Mouse (Mus musculus) left cerebral cortex, postnatal 25 days (tissue): Measurements from ENCODE around the gene Adi1. TPM values are rescaled to one million over a fixed set of nuclear protein-coding genes. Genes with fewer than 3 reads are reported as not detected.

Experiments
- DNase-seq, 2 experiments: peaks; one replicate each; pipeline ENCODE4 v3.0.0; 2022; ENCODE audit warnings: low spot score in 2 of 2, mixed read lengths in 1 of 2
- intact Hi-C: fragments of 180-260 bp; cut with DNase I; formaldehyde crosslinking; loops from one replicate; pipeline ENCODE4 v1.15.1; 2025
- total RNA-seq, 2 experiments: library from RNA; stranded (reverse); gene quantifications; 2 replicates each; pipeline ENCODE4 v1.2.3; 2021

Gene Adi1
- total RNA-seq, 2 experiments from 2014 or later: 26.5 to 29.7 TPM

- DNase-seq: no peak
- intact Hi-C loops: no loop called here
Measured at GRCm38 (mm10) chr12:28688996-28689395, 14.0 kb downstream of the Adi1 start.

- DNase-seq: no peak
- intact Hi-C loops: no loop called here
Measured at GRCm38 (mm10) chr12:28690730-28691129, 15.7 kb downstream of the Adi1 start.

- no peak for DNase-seq
Measured at GRCm38 (mm10) chr12:28693738-28694137, 18.7 kb downstream of the Adi1 start.

GRCm38 (mm10) chr12:28694231-28694630 is 19.2 kb downstream of the Adi1 start:
- intact Hi-C loops: no loop called here

More at GRCm38 (mm10) chr12:28693738-28694137, 18.7 kb downstream of the Adi1 start:
- intact Hi-C loops: no loop called here

GRCm38 (mm10) chr12:28694776-28695175 is 19.7 kb downstream of the Adi1 start:
- intact Hi-C loops: no loop called here
- no peak for DNase-seq

More at GRCm38 (mm10) chr12:28694231-28694630, 19.2 kb downstream of the Adi1 start:
- no peak for DNase-seq

- intact Hi-C loops: loop anchor here (2.0 kb wide), 1 partner anchor 133 kb away; no protein-coding TSS in a partner anchor
- peak in 1 of 2 experiments; percentile 56 for DNase-seq
Measured at GRCm38 (mm10) chr12:28697821-28698595, 23.0 kb downstream of the Adi1 start.

GRCm38 (mm10) chr12:28699086-28699485 is 24.1 kb downstream of the Adi1 start:
- DNase-seq: no peak
- intact Hi-C loops: loop anchor here (2.0 kb wide), 1 partner anchor 132 kb away; no protein-coding TSS in a partner anchor

- intact Hi-C loops: loop anchor here (1.0 to 5.0 kb wide), 6 partner anchors 53 to 442 kb away; partner anchors contain the start of genes Eipr1 and Trappc12
- peak; percentile 88 to 89 for DNase-seq
Measured at GRCm38 (mm10) chr12:28699656-28700055, 24.6 kb downstream of the Adi1 start.

- intact Hi-C loops: loop anchor here (1.0 to 5.0 kb wide), 5 partner anchors 52 to 441 kb away; partner anchors contain the start of genes Eipr1 and Trappc12
- peak; percentile 40 to 50 for DNase-seq
Measured at GRCm38 (mm10) chr12:28700101-28700511, 25.1 kb downstream of the Adi1 start.

- DNase-seq: peak; percentile 59 to 74
- intact Hi-C loops: loop anchor here (1.0 to 5.0 kb wide), 5 partner anchors 52 to 441 kb away; partner anchors contain the start of genes Eipr1 and Trappc12
Measured at GRCm38 (mm10) chr12:28700561-28701025, 25.6 kb downstream of the Adi1 start.

- intact Hi-C loops: loop anchor here (2.0 to 5.0 kb wide), 4 partner anchors 51 to 271 kb away; partner anchors contain the start of genes Eipr1 and Trappc12
- DNase-seq: peak; percentile 57 to 61
Measured at GRCm38 (mm10) chr12:28701302-28701701, 26.3 kb downstream of the Adi1 start.

GRCm38 (mm10) chr12:28704381-28704780 is 29.4 kb downstream of the Adi1 start:
- DNase-seq: no peak
- intact Hi-C loops: loop anchor here (5.0 kb wide), 3 partner anchors 48 to 268 kb away; partner anchors contain the start of genes Eipr1 and Trappc12

- intact Hi-C loops: no loop called here
- no peak for DNase-seq
Measured at GRCm38 (mm10) chr12:28705204-28705603, 30.2 kb downstream of the Adi1 start.

GRCm38 (mm10) chr12:28708154-28708553 is 33.1 kb downstream of the Adi1 start:
- no peak for DNase-seq
- intact Hi-C loops: no loop called here

GRCm38 (mm10) chr12:28710566-28711185 is 35.6 kb downstream of the Adi1 start:
- intact Hi-C loops: loop anchor here (5.0 kb wide), 2 partner anchors 72 to 167 kb away; no protein-coding TSS in a partner anchor
- DNase-seq: peak; percentile 81 to 98

- intact Hi-C loops: loop anchor here (5.0 kb wide), 2 partner anchors 67 to 162 kb away; no protein-coding TSS in a partner anchor
- peak; percentile 43 to 84 for DNase-seq
Measured at GRCm38 (mm10) chr12:28714822-28715632, 40.0 kb downstream of the Adi1 start.

- no peak for DNase-seq
- intact Hi-C loops: no loop called here
Measured at GRCm38 (mm10) chr12:28717066-28717465, 42.0 kb downstream of the Adi1 start.

- intact Hi-C loops: no loop called here
- no peak for DNase-seq
Measured at GRCm38 (mm10) chr12:28718106-28718505, 43.1 kb downstream of the Adi1 start.

- intact Hi-C loops: no loop called here
- DNase-seq: no peak
Measured at GRCm38 (mm10) chr12:28724366-28724765, 49.3 kb downstream of the Adi1 start.
